Mouse (Mus musculus): ENCODE results near the gene Scml4. TPM values are rescaled to one million over a fixed set of nuclear protein-coding genes. Genes with fewer than 3 reads are reported as not detected.
A peak's percentile ranks its signal among the peaks of the same experiment; 100 is the strongest.

Gene Scml4
- polyA plus RNA-seq, 1 experiment from 2014 or later = 0.66 TPM

DNA sequence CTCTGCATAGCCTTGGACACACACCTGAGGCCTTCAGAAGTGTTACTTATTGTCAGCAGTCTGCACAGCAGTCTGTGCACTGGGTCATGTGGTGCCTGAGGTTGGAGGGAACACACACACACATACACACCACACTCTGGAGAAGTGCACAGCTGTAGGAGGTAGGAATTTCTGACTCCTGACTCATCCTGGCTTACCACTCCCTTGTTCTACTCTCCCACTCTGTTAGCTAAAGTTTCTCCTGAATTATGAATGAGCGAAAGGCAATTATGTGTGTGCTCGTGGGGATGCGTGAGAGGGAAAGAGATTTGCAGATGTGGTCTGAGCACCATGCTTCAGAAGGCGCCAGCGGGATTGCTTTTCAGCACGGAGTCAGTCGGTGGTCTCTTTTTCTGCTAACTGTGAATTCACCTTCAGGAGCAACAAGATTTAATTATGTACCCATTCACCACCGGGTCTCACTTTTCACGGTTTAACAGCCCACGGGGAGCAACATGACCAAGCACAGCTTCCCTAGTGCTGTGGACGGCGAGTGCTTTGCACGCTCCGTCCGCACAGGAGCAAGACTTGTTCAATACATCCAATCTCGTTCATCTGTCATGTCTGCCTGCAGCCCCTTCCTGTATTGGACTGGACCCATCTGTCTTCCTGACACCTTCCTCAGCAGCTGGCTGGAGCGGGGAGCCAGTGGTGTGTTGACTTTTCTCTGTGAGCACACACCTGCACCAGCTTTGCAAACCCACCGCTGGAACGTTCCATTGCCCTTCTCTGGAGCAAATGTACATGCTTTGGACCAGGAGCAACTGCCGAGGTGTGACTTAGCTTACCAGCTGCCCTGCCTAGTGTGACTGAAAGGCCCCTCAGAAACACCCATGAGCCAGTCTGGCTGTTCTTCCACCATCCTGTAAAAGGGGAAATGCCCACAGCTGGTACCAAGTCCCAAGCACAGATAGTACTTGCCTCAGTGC is 91.2 kb downstream of the Scml4 start:
- no peak for ATAC-seq (replicated peaks; ENCODE audit: insufficient number of reproducible peaks, insufficient read depth, low FRiP score, low read depth)
- Histone ChIP-seq H3K4me2 (no peak overlapping the region), H3K9ac (no peak overlapping the region), H3K36me3 (no peaks in the 10 kb centered on the region), H3K9me3 (replicated peaks) (no peaks in the 10 kb centered on the region), H3K27ac (no peak overlapping the region), H3K27me3 (peaks cover 19% of the 10 kb centered on the region), H3K4me1 (replicated peaks) (peaks cover 19% of the 10 kb centered on the region), H3K4me3 (no peak overlapping the region)
- 66% methylated on average over 20 of the region's 20 CpGs for WGBS

DNA sequence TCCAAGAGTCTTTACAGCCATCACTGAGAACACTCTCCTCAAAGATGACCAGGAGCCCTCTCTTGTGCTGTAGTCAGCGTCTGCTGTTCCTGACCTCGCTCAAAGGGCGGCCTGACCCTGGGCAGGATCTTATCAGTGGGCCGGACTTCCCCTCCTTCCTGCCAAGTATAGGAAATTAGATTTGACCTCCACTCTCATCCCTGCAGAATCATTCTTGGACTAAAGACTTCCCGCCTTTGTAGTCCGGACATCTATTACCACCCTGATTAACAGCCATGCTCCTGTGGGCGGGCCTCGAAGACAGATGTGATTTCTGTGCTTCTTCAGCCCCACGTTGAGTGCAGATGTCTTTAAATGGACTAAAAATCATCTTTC is 91.9 kb downstream of the Scml4 start:
- H3K27me3 ChIP-seq = peaks cover 19% of the 10 kb centered on the region
- WGBS = 37% methylated on average over 9 of the region's 9 CpGs
- no peak overlapping the region for H3K4me2 ChIP-seq
- H3K4me3 ChIP-seq = no peak overlapping the region
- no peak overlapping the region for H3K9ac ChIP-seq
- H3K4me1 ChIP-seq (replicated peaks) = peaks cover 19% of the 10 kb centered on the region
- no peaks in the 10 kb centered on the region for H3K36me3 ChIP-seq
- no peaks in the 10 kb centered on the region for H3K9me3 ChIP-seq (replicated peaks)
- ATAC-seq (replicated peaks; ENCODE audit: insufficient number of reproducible peaks, insufficient read depth, low FRiP score, low read depth) = no peak
- H3K27ac ChIP-seq = no peak overlapping the region

DNA sequence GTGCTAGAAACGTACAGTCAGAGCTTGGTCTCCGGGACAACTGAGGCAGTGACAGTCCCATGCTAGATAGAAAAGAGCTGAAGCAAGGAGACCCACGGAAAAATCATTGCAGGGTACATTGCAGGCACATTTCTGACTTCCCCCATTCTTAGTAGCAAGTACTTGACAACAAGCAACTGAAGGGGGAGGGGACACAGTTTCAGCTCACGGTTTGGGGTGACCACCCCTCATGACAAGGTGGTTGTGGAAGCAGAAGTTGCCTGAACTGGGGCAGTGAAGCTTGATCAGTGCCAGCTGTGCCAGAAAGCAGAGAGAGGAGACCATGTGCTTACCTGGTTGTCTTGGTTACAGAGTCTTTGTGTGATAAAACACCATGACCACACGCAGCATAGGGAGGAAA is 93.4 kb downstream of the Scml4 start:
- H3K4me2 ChIP-seq = no peak overlapping the region
- peaks cover 21% of the 10 kb centered on the region for H3K4me1 ChIP-seq (replicated peaks)
- no peak overlapping the region for H3K4me3 ChIP-seq
- H3K9ac ChIP-seq = no peak overlapping the region
- H3K36me3 ChIP-seq = no peaks in the 10 kb centered on the region
- H3K27me3 ChIP-seq = peaks cover 25% of the 10 kb centered on the region
- ATAC-seq (replicated peaks; ENCODE audit: insufficient number of reproducible peaks, insufficient read depth, low FRiP score, low read depth) = no peak
- WGBS = 74% methylated on average over 5 of the region's 5 CpGs
- H3K27ac ChIP-seq = no peak overlapping the region
- H3K9me3 ChIP-seq (replicated peaks) = no peaks in the 10 kb centered on the region

DNA sequence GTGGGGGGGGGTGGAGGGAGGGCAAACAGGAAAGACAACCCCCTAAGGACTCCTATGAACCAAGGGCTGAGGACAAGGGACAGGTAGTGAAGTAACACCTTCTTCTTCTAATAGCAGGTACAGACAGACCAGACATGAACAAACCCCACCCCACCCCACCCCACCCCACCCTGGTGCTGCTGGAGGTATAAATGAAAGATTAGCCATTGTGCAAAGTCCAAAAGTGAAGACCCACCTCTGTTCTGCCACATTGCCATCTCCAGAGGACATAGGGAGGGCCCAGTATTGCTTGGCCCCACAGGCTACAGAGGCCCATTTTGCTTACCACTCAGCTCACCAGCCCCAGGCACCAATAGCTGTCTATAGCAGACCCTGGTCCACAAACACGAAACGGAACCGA is 95.0 kb downstream of the Scml4 start:
- ATAC-seq (replicated peaks; ENCODE audit: insufficient number of reproducible peaks, insufficient read depth, low FRiP score, low read depth) = no peak
- peaks cover 13% of the 10 kb centered on the region for H3K4me1 ChIP-seq (replicated peaks)
- H3K27ac ChIP-seq = no peak overlapping the region
- 85% methylated on average over 3 of the region's 3 CpGs for WGBS
- no peaks in the 10 kb centered on the region for H3K9me3 ChIP-seq (replicated peaks)
- H3K4me3 ChIP-seq = no peak overlapping the region
- no peak overlapping the region for H3K9ac ChIP-seq
- no peaks in the 10 kb centered on the region for H3K36me3 ChIP-seq
- H3K27me3 ChIP-seq = peaks cover 25% of the 10 kb centered on the region
- H3K4me2 ChIP-seq = no peak overlapping the region

DNA sequence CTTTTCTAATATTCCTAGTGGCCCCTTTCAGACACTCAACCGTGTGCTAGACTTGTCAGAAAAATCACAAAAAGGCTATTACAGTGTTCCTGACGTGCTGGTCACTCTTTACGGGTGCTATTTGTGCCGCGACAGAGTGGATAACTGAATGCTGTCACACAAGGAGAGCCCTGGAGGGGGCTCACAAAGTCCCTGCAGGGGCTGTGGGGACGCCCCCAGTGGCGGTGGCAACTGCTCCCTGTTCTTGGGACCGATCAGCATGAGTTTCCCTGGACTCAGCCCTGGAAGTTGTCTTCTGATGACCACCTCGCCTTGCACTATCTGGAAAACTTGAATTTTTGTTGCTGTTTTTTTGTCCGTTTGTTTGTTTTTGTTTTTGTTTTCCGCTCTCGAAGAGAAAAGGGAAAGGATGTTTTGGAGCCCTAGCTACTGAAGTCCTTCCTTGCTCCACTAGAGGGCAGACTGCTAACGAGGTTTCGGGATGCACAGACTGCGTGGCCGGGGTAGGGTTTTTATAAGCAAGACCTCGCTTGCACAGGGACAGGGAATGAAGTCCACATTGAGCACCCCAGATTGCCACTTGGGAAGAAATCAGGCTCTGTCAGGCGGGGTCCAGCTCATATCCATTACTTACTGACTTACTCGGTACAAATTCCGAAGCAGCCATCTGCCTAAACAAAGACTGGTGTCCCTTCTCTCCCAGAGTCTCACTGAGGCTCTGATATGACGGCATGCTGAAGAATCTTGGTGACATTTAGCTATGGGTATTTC is 97.9 kb downstream of the Scml4 start:
- no peaks in the 10 kb centered on the region for H3K36me3 ChIP-seq
- no peaks in the 10 kb centered on the region for H3K9me3 ChIP-seq (replicated peaks)
- ATAC-seq (replicated peaks; ENCODE audit: insufficient number of reproducible peaks, insufficient read depth, low FRiP score, low read depth) = 0 out of 2 replicates have a peak, but pooled peaks have one; percentile 56
- peak overlapping the region; percentile 61 for H3K4me2 ChIP-seq
- whole genome bisulfite sequencing = 6% methylated on average over 21 of the region's 21 CpGs
- H3K27ac ChIP-seq = no peak overlapping the region
- peaks cover 3% of the 10 kb centered on the region for H3K4me1 ChIP-seq (replicated peaks)
- peak overlapping the region; percentile 37 for H3K4me3 ChIP-seq
- peaks cover 25% of the 10 kb centered on the region for H3K27me3 ChIP-seq
- H3K9ac ChIP-seq = 0 out of 2 replicates have a peak overlapping the region, but pooled peaks have one; percentile 22

DNA sequence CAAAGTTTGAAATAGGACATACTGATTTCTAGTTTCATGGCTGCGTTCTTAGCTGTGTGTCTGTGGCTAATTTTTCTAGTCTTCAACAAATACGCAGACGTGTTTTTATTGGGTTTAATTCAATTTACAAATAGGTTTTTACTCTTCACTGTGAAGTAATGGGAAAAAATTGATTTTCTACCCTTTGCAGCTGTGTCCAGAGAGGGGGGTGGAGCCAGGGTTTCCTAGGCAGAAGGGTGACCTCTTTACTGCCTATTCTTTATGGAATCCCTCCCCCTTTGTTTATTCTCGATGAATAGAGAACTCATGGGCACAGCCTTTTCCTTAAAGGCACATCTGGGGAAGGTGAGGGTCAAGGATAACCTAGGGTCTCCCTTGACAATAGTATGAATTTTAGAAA is 98.5 kb downstream of the Scml4 start:
- WGBS = 63% methylated on average over 4 of the region's 4 CpGs
- Histone ChIP-seq H3K9me3 (replicated peaks) (no peaks in the 10 kb centered on the region), H3K36me3 (no peaks in the 10 kb centered on the region), H3K4me1 (replicated peaks) (peaks cover 3% of the 10 kb centered on the region), H3K4me3 (peak overlapping the region; percentile 37), H3K4me2 (peak overlapping the region; percentile 61), H3K27ac (no peak overlapping the region), H3K27me3 (peaks cover 24% of the 10 kb centered on the region), H3K9ac (no peak overlapping the region)
- ATAC-seq (replicated peaks; ENCODE audit: insufficient number of reproducible peaks, insufficient read depth, low FRiP score, low read depth) = no peak

DNA sequence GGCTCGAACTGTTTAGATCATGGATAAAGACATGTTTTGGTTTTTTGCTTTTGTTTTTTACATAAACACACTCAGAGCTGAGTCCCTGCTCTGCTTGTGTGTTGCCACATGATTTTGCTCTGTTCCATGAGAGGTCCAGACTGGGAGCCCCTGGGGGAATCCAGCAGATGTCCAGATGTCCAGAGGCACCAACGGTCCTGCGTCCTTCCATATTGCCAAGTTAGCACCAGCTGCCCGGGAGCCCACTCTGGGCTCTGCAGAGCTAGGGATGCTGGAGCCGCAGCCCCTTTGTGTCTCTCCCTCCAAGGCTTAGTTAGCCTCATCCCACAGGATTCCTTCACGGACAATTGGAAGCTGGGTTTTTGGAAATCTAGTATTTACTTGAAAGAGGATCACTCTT is 101.6 kb downstream of the Scml4 start:
- H3K4me1 ChIP-seq (replicated peaks) = peaks cover 3% of the 10 kb centered on the region
- no peaks in the 10 kb centered on the region for H3K36me3 ChIP-seq
- no peaks in the 10 kb centered on the region for H3K9me3 ChIP-seq (replicated peaks)
- ATAC-seq (replicated peaks; ENCODE audit: insufficient number of reproducible peaks, insufficient read depth, low FRiP score, low read depth) = no peak
- WGBS = 76% methylated on average over 6 of the region's 6 CpGs
- H3K9ac ChIP-seq = no peak overlapping the region
- H3K4me2 ChIP-seq = no peak overlapping the region
- peaks cover 11% of the 10 kb centered on the region for H3K27me3 ChIP-seq
- H3K27ac ChIP-seq = no peak overlapping the region
- no peak overlapping the region for H3K4me3 ChIP-seq

DNA sequence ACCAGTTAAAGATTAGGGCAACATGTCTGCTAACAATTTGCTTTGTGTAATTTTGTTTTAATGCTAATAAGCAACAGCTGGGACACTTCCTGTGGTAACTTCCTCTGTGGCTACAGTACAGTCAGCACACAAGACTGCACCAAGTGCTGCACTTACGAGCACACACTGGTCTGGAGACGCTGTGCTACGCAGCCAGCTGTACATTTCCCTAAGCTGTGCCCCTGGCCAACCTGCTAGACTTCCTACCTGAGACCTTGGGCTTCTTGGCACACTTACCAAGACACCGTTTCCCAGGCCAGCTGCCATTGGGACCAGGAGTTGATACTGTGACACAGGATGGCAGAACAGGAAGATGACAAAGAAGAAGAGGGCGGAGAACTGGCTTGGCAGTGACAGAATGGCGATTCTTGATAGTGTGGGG is 102.0 kb downstream of the Scml4 start:
- Histone ChIP-seq H3K4me2 (no peak overlapping the region), H3K9me3 (replicated peaks) (no peaks in the 10 kb centered on the region), H3K27ac (no peak overlapping the region), H3K36me3 (no peaks in the 10 kb centered on the region), H3K9ac (no peak overlapping the region), H3K4me1 (replicated peaks) (peaks cover 3% of the 10 kb centered on the region), H3K27me3 (peaks cover 7% of the 10 kb centered on the region), H3K4me3 (no peak overlapping the region)
- no peak for ATAC-seq (replicated peaks; ENCODE audit: insufficient number of reproducible peaks, insufficient read depth, low FRiP score, low read depth)
- 62% methylated on average over 6 of the region's 6 CpGs for WGBS

DNA sequence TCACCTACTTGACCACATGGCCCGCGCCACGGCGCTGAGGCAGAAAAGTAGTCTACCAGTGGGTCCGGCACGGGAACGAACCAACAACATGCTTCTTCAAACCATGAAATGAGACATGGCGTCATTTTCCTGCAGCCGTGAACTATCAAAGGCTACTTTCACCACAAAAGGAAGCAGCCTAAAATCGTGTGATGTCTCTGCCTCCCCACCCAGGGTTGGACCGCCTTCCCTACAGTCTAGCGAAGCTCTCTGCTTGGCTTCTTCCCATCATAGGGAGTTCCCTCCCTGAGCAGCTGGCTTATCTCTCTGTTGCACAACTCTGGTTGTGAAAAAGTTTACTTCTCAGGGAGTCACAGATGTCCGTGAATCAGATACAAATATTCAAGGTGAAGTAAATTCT is 102.5 kb downstream of the Scml4 start:
- Histone ChIP-seq H3K9me3 (replicated peaks) (no peaks in the 10 kb centered on the region), H3K9ac (no peak overlapping the region), H3K36me3 (no peaks in the 10 kb centered on the region), H3K27me3 (peaks cover 3% of the 10 kb centered on the region; the same call in 1 of the 2 replicates), H3K4me1 (replicated peaks) (peaks cover 3% of the 10 kb centered on the region), H3K4me2 (no peak overlapping the region), H3K4me3 (no peak overlapping the region), H3K27ac (no peak overlapping the region)
- ATAC-seq (replicated peaks; ENCODE audit: insufficient number of reproducible peaks, insufficient read depth, low FRiP score, low read depth) = no peak
- 69% methylated on average over 13 of the region's 13 CpGs for WGBS

DNA sequence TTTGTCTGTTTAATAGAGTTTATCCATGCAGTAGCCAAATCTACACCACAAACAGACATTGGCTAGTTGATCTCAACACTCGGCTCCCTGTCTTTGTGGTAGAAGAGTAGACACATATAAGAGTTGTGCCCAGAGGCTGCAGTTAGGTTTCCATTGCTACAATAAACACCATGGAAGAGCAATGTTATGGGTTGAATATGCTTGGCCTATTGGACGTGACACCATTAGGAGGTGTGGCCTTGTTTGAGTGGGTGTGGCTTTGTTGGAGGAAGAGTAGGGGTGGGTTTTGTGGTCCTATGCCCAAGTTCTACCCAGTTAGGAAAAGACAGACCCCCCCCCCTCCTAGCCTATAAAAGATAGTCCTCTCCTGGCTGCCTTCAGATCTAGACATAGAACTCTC is 102.9 kb downstream of the Scml4 start:
- no peaks in the 10 kb centered on the region for H3K27me3 ChIP-seq
- no peak overlapping the region for H3K9ac ChIP-seq
- no peak overlapping the region for H3K27ac ChIP-seq
- no peak overlapping the region for H3K4me2 ChIP-seq
- no peak overlapping the region for H3K4me3 ChIP-seq
- whole genome bisulfite sequencing = 94% methylated on average over 2 of the region's 2 CpGs
- no peaks in the 10 kb centered on the region; the same call in 1 of the 2 replicates for H3K4me1 ChIP-seq (replicated peaks)
- no peaks in the 10 kb centered on the region for H3K36me3 ChIP-seq
- no peaks in the 10 kb centered on the region for H3K9me3 ChIP-seq (replicated peaks)
- ATAC-seq (replicated peaks; ENCODE audit: insufficient number of reproducible peaks, insufficient read depth, low FRiP score, low read depth) = no peak

DNA sequence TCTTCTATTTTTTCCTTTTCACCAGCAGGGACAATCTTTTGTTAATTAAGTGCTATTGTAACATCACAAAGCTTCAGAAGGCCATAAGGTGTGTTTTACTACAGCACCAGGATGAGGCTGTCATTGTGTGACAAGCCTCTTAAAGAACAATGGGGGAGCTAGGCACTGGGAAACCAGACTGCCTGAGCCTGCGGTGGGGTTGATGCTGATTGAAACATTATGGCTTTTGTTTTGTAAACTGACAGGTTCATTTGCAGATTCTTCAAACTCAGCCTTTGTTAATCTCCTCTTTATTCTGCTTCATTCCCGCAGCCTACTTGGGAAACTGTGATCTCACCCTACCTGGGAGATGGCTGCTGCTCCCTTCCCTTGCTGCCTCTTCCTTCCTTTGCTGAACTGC is 108.2 kb downstream of the Scml4 start:
- ATAC-seq (replicated peaks; ENCODE audit: insufficient number of reproducible peaks, insufficient read depth, low FRiP score, low read depth) = no peak
- H3K4me3 ChIP-seq = no peak overlapping the region
- H3K36me3 ChIP-seq = no peaks in the 10 kb centered on the region
- H3K4me2 ChIP-seq = no peak overlapping the region
- H3K27me3 ChIP-seq = peaks cover 6% of the 10 kb centered on the region; the same call in 1 of the 2 replicates
- H3K27ac ChIP-seq = no peak overlapping the region
- no peaks in the 10 kb centered on the region; the same call in 1 of the 2 replicates for H3K4me1 ChIP-seq (replicated peaks)
- H3K9me3 ChIP-seq (replicated peaks) = no peaks in the 10 kb centered on the region
- no peak overlapping the region for H3K9ac ChIP-seq
- WGBS = 24% methylated on average over 2 of the region's 2 CpGs
